Mouse (Mus musculus) layer of hippocampus, adult 18-20 months (tissue): ENCODE measurements around the gene Crybg1. TPM values are rescaled to one million over a fixed set of nuclear protein-coding genes. Genes with fewer than 3 reads are reported as not detected.

Experiments
- total RNA-seq, 2 experiments: library from RNA; stranded (reverse); gene quantifications; 2 replicates each; pipeline ENCODE4 v1.2.3; 2021

Gene Crybg1
- total RNA-seq, 2 experiments from 2014 or later, result 0.43 to 0.59 TPM

Other genes starting within 250 kb of the Crybg1 start
- gene Qrsl1, start 247.1 kb downstream of the Crybg1 start, total RNA-seq, result 10 to 100 TPM; 13.8 to 14.4 TPM
- 10 to 100 TPM; 13.4 to 13.6 TPM for gene Rtn4ip1, start 247.0 kb downstream of the Crybg1 start, total RNA-seq
- 10 to 100 TPM; 21.3 to 22.4 TPM for gene Atg5, start 119.5 kb upstream of the Crybg1 start, total RNA-seq